Mouse (Mus musculus) bone marrow, adult 2 months (tissue): ENCODE results near the gene Omt2a.

Experiments
- CTCF ChIP-seq: fragments of 200-500 bp; IDR thresholded peaks from 2 replicates; pipeline ENCODE4 v1.5.1; 2011; ENCODE audit warnings: low read length, control low read depth; ENCODE audit not compliant: control insufficient read depth, insufficient read depth
- POLR2A ChIP-seq: fragments of 200-500 bp; IDR thresholded peaks from 2 replicates; pipeline ENCODE4 v1.6.1; 2011; ENCODE audit warnings: low read depth, mild to moderate bottlenecking, control low read depth, low read length, borderline replicate concordance; ENCODE audit not compliant: control insufficient read depth

DNA sequence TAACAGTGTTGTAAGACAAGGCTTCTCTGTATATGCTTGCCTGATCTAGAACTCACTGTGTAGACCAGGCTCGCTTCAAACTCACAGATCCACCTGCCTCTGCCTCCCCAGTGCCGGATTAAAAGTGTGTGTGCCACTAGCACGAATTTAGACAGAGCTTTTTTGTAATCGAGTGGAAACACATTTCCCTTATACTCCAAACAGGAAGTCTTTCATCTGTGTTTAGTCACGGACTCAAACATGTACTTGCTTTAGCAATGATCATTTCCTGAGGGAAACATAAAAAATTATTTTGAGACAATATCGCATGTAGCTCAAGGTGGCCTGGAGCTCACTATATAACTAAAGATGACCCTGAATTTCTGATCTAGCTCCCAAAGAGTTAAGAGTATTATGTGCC lies 48.8 kb upstream of the Omt2a start:
- TF ChIP-seq CTCF, result no peak
- no peak for TF ChIP-seq POLR2A
